Mouse (Mus musculus): ENCODE results near the gene Grpel1. TPM values are rescaled to one million over a fixed set of nuclear protein-coding genes. Genes with fewer than 3 reads are reported as not detected.

The Grpel1 gene
- total RNA-seq, 1 experiment: 45.0 TPM

GRCm38 (mm10) chr5:36426404-36426803 lies 38.4 kb upstream of the Grpel1 start:
- Histone ChIP-seq H3K36me3 (ENCODE audit: control insufficient read depth, insufficient read depth, low read length, poor library complexity, severe bottlenecking) (no peaks in the 10 kb centered on the region), H3K4me3 (ENCODE audit: insufficient read depth in 1 of 2, low read depth in 1 of 2, low read length in 2 of 2, poor library complexity in 1 of 2, severe bottlenecking in 1 of 2) (no peak overlapping the region), H3K4me1 (ENCODE audit: control insufficient read depth in 2 of 2, insufficient read depth in 2 of 2, low read length in 2 of 2, poor library complexity in 1 of 2) (no peaks in the 10 kb centered on the region), H3K9me3 (ENCODE audit: control insufficient read depth, insufficient read depth, low read depth, low read length) (no peaks in the 10 kb centered on the region), H3K9ac (ENCODE audit: insufficient read depth, low read depth, low read length, poor library complexity, severe bottlenecking) (no peak overlapping the region), H3K27ac (ENCODE audit: insufficient read depth, low read depth, low read length, poor library complexity, severe bottlenecking) (no peak overlapping the region)
- in situ Hi-C loops (cut with MboI; ENCODE audit: low sequenced_read_pairs in 2 of 2, unreplicated experiment in 2 of 2): no loop called here
- TF ChIP-seq CHD2 (IDR thresholded peaks at IDR 0.05; ENCODE audit: low read depth, low read length) (no peak), MAFK (IDR thresholded peaks at IDR 0.05; ENCODE audit: insufficient read depth, low read depth, low read length) (no peak), HCFC1 (IDR thresholded peaks at IDR 0.05; ENCODE audit: borderline replicate concordance, insufficient read depth, low read length) (no peak), ZC3H11A (IDR thresholded peaks at IDR 0.05; ENCODE audit: borderline replicate concordance, low read depth, low read length) (no peak), ZNF384 (IDR thresholded peaks at IDR 0.05; ENCODE audit: low read depth, low read length) (no peak)
- DNase-seq (ENCODE audit: low read depth, low spot score): no peak

- Histone ChIP-seq H3K9ac (ENCODE audit: insufficient read depth, low read depth, low read length, poor library complexity, severe bottlenecking) (no peak overlapping the region), H3K9me3 (ENCODE audit: control insufficient read depth, insufficient read depth, low read depth, low read length) (no peaks in the 10 kb centered on the region), H3K4me3 (ENCODE audit: insufficient read depth in 1 of 2, low read depth in 1 of 2, low read length in 2 of 2, poor library complexity in 1 of 2, severe bottlenecking in 1 of 2) (no peak overlapping the region), H3K36me3 (ENCODE audit: control insufficient read depth, insufficient read depth, low read length, poor library complexity, severe bottlenecking) (no peaks in the 10 kb centered on the region), H3K27ac (ENCODE audit: insufficient read depth, low read depth, low read length, poor library complexity, severe bottlenecking) (no peak overlapping the region), H3K4me1 (ENCODE audit: control insufficient read depth in 2 of 2, insufficient read depth in 2 of 2, low read length in 2 of 2, poor library complexity in 1 of 2) (no peaks in the 10 kb centered on the region)
- no peak for TF ChIP-seq CHD2 (IDR thresholded peaks at IDR 0.05; ENCODE audit: low read depth, low read length)
- TF ChIP-seq ZC3H11A (IDR thresholded peaks at IDR 0.05; ENCODE audit: borderline replicate concordance, low read depth, low read length): no peak
- no peak for TF ChIP-seq ZNF384 (IDR thresholded peaks at IDR 0.05; ENCODE audit: low read depth, low read length)
- TF ChIP-seq MAFK (IDR thresholded peaks at IDR 0.05; ENCODE audit: insufficient read depth, low read depth, low read length): no peak
- TF ChIP-seq HCFC1 (IDR thresholded peaks at IDR 0.05; ENCODE audit: borderline replicate concordance, insufficient read depth, low read length): no peak
- in situ Hi-C loops (cut with MboI; ENCODE audit: low sequenced_read_pairs in 2 of 2, unreplicated experiment in 2 of 2): no loop called here
- no peak for DNase-seq (ENCODE audit: low read depth, low spot score)
These were observed 37.0 kb upstream of the Grpel1 start for GRCm38 (mm10) chr5:36427831-36428230.

- in situ Hi-C loops (cut with MboI; ENCODE audit: low sequenced_read_pairs in 2 of 2, unreplicated experiment in 2 of 2): no loop called here
- H3K27ac ChIP-seq (ENCODE audit: insufficient read depth, low read depth, low read length, poor library complexity, severe bottlenecking): no peak overlapping the region
- DNase-seq (ENCODE audit: low read depth, low spot score): no peak
- no peaks in the 10 kb centered on the region for H3K36me3 ChIP-seq (ENCODE audit: control insufficient read depth, insufficient read depth, low read length, poor library complexity, severe bottlenecking)
- no peak overlapping the region for H3K4me3 ChIP-seq (ENCODE audit: insufficient read depth in 1 of 2, low read depth in 1 of 2, low read length in 2 of 2, poor library complexity in 1 of 2, severe bottlenecking in 1 of 2)
- H3K9me3 ChIP-seq (ENCODE audit: control insufficient read depth, insufficient read depth, low read depth, low read length): no peaks in the 10 kb centered on the region
- TF ChIP-seq ZC3H11A (IDR thresholded peaks at IDR 0.05; ENCODE audit: borderline replicate concordance, low read depth, low read length): no peak
- TF ChIP-seq MAFK (IDR thresholded peaks at IDR 0.05; ENCODE audit: insufficient read depth, low read depth, low read length): no peak
- no peak for TF ChIP-seq CHD2 (IDR thresholded peaks at IDR 0.05; ENCODE audit: low read depth, low read length)
- no peak for TF ChIP-seq HCFC1 (IDR thresholded peaks at IDR 0.05; ENCODE audit: borderline replicate concordance, insufficient read depth, low read length)
- no peak for TF ChIP-seq ZNF384 (IDR thresholded peaks at IDR 0.05; ENCODE audit: low read depth, low read length)
- H3K9ac ChIP-seq (ENCODE audit: insufficient read depth, low read depth, low read length, poor library complexity, severe bottlenecking): no peak overlapping the region
- no peaks in the 10 kb centered on the region for H3K4me1 ChIP-seq (ENCODE audit: control insufficient read depth in 2 of 2, insufficient read depth in 2 of 2, low read length in 2 of 2, poor library complexity in 1 of 2)
These were observed 35.2 kb upstream of the Grpel1 start for GRCm38 (mm10) chr5:36429551-36429950.

- no peak for TF ChIP-seq HCFC1 (IDR thresholded peaks at IDR 0.05; ENCODE audit: borderline replicate concordance, insufficient read depth, low read length)
- no peak for TF ChIP-seq ZNF384 (IDR thresholded peaks at IDR 0.05; ENCODE audit: low read depth, low read length)
- no peak for TF ChIP-seq MAFK (IDR thresholded peaks at IDR 0.05; ENCODE audit: insufficient read depth, low read depth, low read length)
- TF ChIP-seq ZC3H11A (IDR thresholded peaks at IDR 0.05; ENCODE audit: borderline replicate concordance, low read depth, low read length): no peak
- no peak for TF ChIP-seq CHD2 (IDR thresholded peaks at IDR 0.05; ENCODE audit: low read depth, low read length)
- no peak for DNase-seq (ENCODE audit: low read depth, low spot score)
- in situ Hi-C loops (cut with MboI; ENCODE audit: low sequenced_read_pairs in 2 of 2, unreplicated experiment in 2 of 2): no loop called here
- H3K4me3 ChIP-seq (ENCODE audit: insufficient read depth in 1 of 2, low read depth in 1 of 2, low read length in 2 of 2, poor library complexity in 1 of 2, severe bottlenecking in 1 of 2): no peak overlapping the region
- H3K9me3 ChIP-seq (ENCODE audit: control insufficient read depth, insufficient read depth, low read depth, low read length): no peaks in the 10 kb centered on the region
- H3K36me3 ChIP-seq (ENCODE audit: control insufficient read depth, insufficient read depth, low read length, poor library complexity, severe bottlenecking): no peaks in the 10 kb centered on the region
- no peak overlapping the region for H3K27ac ChIP-seq (ENCODE audit: insufficient read depth, low read depth, low read length, poor library complexity, severe bottlenecking)
- no peaks in the 10 kb centered on the region for H3K4me1 ChIP-seq (ENCODE audit: control insufficient read depth in 2 of 2, insufficient read depth in 2 of 2, low read length in 2 of 2, poor library complexity in 1 of 2)
- H3K9ac ChIP-seq (ENCODE audit: insufficient read depth, low read depth, low read length, poor library complexity, severe bottlenecking): no peak overlapping the region
These were observed 33.1 kb upstream of the Grpel1 start for GRCm38 (mm10) chr5:36431711-36432110.
